Mouse (Mus musculus) left cerebral cortex, adult 11 months (tissue): ENCODE results near the gene S100a5.

Source experiments
- DNase-seq: peaks from one replicate; pipeline ENCODE4 v3.0.0; 2022; ENCODE audit warnings: low spot score

S100a5 gene

DNA sequence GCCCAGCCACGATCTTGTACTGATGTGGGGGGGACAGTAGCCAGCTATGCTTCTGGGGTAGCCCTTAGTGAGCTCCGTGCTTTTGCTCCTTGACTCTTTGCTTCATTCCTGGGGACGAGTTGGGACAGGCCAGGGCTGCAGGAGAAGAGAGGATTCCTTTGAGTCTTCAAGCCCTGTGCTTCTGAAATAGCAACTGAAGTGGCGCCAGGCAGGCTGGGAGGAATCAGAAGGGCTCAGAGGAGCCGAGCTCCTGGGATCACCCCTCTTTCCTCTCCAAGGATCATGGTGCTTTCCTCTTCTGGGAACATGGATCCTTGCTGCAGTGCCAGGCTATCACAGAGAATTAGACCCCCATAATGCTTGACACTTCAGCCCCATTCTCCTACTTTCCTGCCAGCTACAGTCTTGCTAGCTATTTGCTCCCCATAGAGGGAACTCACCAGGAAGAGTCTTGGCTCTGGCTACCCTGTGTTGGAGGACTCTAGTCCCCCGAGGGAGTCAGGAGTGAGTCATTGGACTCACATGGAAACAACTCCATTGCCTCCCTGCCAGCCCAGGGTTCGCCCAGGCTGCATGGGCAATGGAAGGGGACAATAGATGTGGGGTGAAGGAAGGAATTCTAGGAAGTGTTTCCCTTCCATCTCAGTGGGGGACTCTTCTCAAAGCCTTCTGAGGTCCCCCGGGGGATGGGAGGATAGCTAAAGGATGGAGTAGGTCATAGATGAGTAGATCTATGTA lies 7.7 kb upstream of the S100a5 start:
- DNase-seq: no peak

DNA sequence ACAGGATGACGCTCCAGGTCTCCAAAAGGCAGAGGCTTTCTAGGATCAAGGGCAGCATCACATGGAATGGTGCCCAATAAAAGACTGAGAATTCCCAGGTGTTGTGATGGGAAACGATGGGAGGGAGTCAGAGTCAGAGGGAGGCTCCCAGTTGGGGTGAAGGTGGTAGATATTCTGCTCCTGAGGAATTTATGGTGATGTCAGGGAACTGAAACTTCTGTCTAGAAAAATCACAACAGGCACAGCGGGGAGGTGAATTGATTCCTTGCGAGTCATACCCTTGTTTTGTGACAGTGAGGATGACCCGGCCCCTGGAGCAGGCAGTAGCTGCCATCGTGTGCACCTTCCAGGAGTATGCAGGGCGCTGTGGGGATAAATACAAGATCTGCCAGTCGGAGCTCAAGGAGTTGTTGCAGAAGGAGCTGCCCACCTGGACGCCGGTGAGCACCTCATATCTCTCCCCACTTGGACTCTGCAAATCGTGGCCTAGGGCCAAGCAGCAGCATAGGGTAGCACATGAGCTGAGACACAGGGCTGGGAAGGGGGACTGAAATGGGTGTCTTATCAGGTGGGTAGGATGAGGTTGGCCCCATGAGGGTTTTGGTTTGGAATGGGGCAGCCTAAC lies 6.7 kb upstream of the S100a5 start, which contains the start of gene Gm42674:
Gm42674 (plus strand) TSS at position 419 of the 625 bp plus-strand sequence.
- no peak for DNase-seq

DNA sequence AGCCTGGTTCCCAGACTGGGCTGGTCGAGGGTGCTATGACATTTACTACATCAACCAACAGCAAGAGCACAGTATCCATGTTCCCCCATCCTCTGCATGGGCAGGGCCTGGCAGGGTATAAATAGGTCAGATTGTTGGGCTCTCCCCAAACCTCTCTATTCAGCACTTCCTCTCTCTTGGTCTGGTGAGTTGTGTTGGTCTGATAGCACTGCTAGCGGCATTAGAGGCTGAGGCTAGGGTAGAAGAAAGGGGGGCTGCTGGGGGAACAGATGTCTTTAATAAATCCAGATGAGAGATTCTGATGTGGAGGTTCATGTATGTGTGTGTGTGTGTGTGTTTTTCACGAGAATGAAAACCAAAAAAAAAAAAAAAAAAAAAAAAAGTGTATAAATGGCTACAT lies 4.7 kb upstream of the S100a5 start, which contains the start of gene S100a4:
S100a4 (plus strand) TSS at position 149 of the 400 bp plus-strand sequence.
- no peak for DNase-seq

DNA sequence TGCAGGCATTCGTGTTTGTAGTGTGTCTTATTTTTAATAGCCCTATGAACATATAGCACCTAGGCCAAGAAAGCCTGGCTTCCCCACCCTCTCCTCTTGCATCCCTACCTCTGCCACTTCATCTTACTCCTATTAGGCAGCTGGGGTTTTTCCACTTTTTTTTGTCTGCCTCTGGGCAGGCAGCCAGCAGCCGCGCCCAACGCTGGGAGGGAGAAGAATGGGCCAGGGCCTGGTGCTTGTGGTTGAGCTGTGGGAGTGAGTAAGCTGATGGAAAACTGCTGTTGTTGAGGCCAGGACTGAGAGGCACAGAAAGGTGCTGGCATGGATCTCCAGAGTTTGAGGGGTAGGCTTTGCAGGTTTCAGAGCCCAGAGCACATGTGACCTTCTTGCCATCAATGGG lies 3.9 kb upstream of the S100a5 start:
- no peak for DNase-seq

DNA sequence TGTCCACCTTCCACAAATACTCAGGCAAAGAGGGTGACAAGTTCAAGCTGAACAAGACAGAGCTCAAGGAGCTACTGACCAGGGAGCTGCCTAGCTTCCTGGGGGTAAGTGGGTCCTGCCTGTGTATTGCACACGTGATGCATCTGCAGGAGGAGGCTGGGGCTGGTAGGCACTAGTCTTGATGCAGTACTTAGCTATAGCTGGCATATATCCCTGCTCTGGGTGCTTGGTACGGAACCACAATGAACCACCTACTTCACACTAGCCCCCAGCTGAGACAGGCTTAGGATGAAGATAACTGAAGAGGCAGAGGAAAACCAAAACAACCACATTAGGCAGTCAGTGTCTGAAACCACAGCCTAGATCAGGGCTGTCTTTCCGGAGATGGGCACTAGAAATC lies 3.3 kb upstream of the S100a5 start:
- DNase-seq: no peak

DNA sequence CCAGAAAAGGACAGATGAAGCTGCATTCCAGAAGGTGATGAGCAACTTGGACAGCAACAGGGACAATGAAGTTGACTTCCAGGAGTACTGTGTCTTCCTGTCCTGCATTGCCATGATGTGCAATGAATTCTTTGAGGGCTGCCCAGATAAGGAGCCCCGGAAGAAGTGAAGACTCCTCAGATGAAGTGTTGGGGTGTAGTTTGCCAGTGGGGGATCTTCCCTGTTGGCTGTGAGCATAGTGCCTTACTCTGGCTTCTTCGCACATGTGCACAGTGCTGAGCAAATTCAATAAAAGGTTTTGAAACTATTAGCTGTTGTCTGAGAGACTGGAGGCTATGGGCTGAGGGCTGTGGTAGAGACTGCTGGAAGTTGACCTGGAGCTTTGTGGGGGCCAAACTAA lies 2.6 kb upstream of the S100a5 start:
- no peak for DNase-seq

DNA sequence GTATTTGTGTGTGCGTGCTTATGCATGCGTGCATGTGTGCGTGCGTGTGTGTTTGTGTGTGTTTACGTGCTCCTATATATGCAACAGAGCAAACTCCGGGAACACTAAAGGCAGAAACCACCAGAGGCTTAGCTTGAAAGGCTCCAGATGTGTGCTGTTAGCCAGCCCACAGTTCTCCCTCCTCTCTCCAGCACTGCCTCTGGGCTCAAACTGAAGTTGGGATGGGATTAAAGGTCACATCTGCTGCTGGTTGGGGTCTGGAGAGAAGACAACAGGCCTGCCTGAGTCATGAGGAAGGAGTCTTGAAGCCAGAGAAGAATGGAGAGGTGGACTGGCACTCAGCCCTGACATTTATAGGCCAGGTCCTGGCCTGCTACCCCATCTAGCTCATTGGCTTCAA lies 2.1 kb upstream of the S100a5 start:
- DNase-seq: no peak

DNA sequence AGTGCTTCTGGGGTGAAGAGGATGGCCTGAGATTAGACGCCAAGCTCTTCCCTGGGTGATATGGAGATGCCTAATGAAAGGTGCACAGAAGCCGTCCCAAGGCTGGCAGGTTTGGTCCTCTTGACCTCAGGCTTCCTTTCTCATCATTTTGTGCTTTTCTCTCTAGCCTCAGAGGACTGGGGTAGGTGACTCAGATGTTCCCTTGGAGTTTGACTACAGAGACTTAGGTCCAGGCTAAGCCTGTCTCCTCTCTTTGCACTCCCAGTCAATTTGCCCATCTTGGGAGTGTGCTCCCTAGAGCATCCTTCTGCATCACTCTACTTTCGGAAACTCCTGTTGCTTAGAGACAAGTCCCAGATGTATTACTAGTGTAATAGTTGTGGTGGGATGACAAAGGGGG lies 962 bp upstream of the S100a5 start:
- DNase-seq: no peak

DNA sequence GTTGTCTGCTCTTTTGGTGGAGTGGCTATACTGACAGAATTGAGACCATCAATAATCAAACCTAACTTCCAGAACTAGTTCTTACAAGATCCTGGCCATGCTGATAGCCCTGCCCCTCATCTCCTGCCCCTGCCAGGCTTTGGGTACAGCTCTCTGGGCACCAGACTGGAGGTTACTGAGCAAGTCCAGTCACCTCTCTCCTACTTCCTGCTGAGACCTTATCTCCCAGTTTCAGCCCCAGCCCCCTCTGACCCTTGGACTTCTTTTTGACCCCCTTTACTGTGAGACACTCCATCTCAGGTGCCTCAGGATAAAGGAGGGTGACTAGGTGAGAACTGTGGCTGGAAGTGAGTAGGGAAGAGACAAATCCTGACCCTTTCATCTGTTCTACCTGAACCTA lies 779 bp downstream of the S100a5 start:
- DNase-seq: no peak

DNA sequence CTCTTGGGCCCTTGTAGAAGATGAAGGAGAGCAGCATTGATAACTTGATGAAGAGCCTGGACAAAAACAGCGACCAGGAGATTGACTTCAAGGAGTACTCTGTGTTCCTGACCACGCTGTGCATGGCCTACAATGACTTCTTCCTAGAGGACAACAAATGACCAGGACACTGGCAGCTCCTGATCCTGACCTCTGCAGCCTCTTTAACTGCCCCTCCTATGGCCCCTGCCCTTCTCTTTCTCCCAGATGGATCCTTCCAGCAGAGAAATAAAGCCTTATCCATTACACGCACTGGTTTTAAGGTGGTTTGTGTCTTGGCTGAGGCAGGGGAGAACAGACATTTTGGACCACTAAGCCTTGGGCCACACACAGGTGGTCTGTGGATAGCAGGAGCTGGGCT lies 3.2 kb downstream of the S100a5 start:
- no peak for DNase-seq

DNA sequence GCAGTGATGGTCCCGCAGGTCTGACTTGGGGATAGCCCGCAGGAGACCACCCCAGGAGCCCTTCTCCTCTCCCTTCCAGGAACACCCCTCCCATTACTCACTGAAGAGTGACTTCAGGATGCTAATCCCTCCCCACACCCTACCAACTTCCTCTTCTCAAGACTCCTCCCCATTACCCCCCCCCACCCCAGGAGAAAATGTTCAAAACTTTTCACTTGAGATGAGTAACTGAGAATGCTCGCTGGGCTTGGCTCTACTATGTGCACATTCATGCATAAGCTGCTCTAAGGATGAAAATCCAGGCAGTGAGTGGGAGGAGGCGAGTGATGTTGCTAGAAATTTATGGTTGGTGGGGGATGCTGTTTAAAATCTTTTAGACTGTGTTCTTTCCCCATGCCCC lies 3.7 kb downstream of the S100a5 start:
- DNase-seq: no peak

DNA sequence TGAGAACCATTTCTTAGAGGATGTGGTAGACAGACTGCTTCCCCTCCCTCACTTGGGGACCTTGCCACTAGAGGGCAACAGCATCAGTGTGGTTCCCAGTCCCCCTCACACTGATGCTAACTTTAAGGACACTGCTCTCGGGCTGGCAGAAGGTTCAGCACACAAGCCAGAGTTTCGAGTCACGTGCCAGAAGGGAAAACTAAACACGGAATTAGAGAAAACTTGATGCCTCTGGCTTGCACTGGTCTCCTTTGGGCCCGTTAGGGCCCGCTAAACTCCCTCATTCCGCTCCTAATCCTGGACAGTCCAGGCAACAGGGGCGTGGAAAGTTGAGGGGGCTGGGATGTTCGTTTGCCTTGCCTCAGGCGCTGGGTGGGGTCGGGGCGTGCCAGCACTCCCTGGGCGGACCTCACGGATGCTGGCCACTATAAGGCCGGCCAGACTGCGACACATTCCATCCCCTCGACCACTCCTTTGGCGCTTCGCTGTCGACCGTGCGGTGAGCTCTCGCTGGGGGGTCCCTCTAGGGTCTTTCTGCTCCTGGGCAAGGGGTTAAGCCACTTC lies 4.5 kb downstream of the S100a5 start, which contains the start of gene S100a6:
S100a6 (plus strand) TSS at position 155 of the 564 bp plus-strand sequence.
- no peak for DNase-seq

DNA sequence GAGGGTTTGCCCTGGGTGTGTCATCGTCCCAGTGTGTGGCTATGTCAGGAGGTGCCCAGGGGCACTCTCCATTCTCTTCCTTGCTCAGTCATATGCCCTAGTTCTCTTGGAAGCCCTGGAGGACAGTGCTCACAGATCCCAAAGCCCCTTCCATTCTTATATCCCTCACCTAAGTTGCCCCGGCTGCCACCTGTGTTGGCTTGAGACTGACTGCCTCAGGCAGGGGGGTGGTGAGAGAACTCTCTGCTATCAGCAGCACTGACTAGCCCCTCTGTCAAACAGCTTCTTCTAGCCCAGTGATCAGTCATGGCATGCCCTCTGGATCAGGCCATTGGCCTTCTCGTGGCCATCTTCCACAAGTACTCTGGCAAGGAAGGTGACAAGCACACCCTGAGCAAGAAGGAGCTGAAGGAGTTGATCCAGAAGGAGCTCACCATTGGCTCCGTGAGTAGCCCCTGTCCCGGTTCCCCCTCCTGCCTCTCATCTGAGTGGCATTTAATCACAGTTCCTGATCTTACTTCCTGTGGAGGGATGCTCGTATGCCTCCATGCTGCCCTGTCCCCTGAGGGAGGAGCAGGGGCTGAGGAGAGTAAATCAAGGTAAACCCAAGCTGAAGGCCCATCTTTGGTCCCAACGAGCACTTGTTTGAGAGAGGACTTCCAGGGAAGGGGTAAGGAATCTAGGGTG lies 5.3 kb downstream of the S100a5 start:
- DNase-seq: no peak

DNA sequence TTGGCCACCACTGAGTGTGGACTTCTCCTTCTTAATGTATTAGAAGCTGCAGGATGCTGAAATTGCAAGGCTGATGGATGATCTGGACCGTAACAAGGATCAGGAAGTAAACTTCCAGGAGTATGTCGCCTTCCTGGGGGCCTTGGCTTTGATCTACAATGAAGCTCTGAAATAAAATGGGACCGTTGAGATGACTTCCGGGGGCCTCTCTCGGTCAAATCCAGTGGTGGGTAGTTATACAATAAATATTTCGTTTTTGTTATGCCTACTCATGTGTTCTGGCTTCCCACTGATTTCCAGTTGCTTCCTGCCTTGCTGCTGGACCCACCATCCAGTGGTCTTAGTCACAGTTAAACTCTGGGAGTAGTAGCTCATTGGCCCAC lies 5.8 kb downstream of the S100a5 start:
- DNase-seq: no peak

DNA sequence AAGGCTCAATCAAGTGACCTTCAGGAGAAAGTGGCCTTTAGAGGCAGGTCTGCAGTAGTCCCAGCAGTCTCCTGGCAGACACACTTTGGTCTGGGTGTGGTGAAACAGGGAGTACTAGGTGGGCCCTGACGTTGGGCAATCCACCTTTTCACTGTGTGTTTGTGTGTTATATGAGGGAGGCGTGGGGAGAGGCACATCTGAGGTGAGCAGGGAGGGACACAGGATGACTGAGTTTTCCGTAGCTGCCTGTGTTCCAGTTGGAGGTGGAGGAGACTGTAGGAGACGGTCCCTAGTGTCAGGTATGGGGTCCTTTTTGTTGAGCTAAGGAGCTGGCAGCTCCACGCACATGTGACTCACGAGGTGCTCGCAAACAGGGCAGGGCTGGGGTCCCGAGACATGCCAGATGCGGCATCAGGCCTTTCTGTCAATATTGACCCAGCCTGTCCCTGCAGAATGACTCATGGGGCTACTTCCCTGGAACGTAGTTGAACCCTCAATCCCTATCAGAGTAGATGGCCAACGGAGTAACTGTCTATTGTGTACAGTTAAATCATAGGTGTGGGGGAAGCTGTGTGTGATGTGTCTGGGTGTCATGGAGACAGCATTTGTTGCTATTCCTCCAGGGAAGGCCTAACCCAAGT lies 6.4 kb downstream of the S100a5 start:
- DNase-seq: no peak

DNA sequence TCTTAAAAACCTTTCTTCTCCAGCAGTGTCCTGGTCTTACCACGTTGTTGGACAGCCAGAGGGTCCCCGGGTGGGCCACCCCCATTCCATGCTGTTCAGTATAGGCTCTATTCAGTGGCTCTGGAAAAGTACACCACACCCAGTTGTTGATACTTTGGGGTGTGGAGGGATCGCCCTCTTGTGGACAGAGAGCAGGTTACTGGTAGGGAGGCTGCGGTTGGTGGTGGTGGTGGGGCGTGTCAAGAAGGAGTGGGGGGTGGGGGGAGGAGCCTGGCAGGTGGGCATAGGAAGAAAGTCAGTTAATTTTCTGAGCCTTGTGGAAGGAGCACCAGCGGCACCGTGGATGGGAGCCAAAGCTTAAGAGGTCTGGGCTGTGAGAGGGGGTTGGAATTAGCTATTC lies 7.1 kb downstream of the S100a5 start:
- peak; percentile 81 for DNase-seq

DNA sequence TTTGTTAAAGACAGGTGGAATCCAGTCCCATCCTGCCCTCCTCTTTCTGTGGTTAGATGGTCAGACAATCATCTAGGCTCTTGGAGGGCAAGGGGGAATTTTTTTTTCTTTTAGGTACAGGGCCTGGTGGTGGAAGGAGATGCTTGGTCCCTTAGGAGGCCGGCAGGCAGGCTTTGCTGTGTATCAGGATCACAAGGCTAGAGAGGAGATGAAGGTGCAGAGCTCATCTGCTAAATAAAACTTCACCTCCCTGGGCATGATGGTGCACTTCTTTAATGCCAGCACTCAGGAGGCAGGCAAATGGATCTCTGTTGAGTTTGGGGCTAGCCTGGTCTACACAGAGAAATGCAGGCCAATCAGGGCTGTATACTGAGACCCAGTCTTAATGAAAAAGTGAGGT lies 7.6 kb downstream of the S100a5 start:
- DNase-seq: no peak

DNA sequence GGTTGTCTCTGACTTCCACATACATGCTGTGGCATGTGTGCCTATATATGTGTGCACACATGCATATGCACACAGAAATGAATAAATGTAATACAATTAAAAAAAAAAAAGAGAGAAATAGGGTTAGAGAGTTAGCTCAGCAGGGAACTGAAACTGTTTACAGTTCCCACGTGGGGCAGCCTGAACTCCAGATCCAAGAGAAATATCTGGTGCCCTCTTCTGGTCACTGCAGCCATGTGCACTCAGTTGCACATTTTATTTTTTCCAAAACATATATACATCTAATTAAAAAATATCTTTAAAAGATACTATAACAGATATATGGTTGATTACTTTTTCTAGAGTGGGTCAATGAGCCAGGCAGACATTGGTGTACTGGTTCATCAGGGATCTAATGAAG lies 9.3 kb downstream of the S100a5 start:
- no peak for DNase-seq

DNA sequence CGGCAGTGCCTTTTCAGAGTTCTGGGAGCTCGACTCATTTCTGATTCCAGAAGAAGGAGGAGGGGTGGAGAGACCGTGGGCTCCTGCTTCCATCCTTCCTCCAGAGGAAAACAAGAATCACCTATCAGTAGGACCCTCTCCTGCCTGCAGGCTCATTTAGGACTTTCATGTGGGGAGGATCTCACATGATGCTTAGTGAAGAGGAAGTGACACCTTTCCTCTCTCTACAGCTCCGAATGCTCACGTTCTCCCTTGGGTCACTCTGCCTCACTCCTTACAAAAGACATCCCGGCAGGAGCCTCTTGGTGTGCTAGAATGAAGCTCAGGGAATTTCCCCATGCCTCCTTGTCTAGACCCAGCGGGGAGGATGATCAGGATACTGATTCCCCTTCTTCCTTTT lies 13.2 kb downstream of the S100a5 start:
- no peak for DNase-seq

DNA sequence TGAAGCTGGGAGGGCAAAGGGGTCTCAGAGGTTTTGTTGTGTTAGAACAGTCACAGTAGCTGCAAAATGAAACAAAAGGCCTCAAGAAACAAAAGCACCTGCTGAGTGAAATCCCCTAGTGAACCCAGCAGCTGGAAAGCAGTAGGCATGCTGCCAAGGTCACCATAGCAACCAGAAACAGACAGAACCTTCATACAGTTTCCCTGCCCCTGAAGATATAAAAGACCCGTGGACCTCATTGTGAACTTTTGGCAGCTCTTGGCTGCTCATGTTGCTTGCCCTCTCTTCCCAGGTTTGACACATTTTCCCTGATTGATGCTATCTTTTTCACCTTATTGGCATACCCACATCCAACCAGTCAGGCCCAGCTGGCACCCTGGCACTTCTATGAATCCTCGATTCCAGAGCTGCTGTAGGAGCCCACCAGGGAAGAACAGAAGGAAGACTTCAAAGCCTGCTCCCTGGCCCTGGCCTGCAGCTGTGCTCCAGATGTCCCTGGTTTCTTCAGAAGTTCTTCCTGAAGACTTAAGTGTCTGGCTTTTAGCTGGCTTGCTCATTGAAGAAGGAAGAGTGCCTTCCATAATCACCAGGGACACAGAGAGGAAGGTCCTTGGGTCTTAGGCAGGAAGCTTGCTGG lies 15.2 kb downstream of the S100a5 start:
- DNase-seq: no peak

DNA sequence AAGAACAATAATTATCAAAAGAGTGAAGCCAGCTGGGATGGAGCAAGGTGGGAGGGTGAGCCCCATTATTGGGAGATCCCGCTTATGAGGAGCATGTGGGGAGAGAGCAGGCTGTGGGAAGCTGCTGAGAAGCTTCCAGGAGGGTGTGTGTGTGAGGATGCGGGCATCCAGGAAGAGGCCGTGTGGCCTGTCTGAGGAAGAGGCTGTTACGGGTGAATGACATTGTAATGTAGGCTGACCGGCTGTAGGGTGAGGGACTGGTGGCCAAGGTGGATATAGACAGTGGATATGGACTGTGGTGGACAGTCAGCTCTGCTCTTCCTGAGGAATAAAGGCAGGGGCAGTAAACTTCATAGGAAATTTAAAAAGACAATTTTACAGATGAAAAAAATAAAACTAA lies 17.2 kb downstream of the S100a5 start:
- DNase-seq: no peak
